Mouse (Mus musculus) ES-E14 (cell line): ENCODE measurements around the gene Epor.

Experiments
- CHD2 ChIP-seq: IDR thresholded peaks from 2 replicates; pipeline ENCODE4 v1.6.1; 2014; ENCODE audit warnings: mild to moderate bottlenecking, low read depth, low read length, inconsistent platforms
- HCFC1 ChIP-seq: IDR thresholded peaks from 2 replicates; pipeline ENCODE4 v1.6.1; 2012; ENCODE audit warnings: low read length, inconsistent platforms, borderline replicate concordance; ENCODE audit not compliant: insufficient read depth
- MAFK ChIP-seq: IDR thresholded peaks from 2 replicates; pipeline ENCODE4 v1.6.1; 2014; ENCODE audit warnings: mild to moderate bottlenecking, low read depth, low read length, inconsistent platforms; ENCODE audit not compliant: insufficient read depth
- ZC3H11A ChIP-seq: IDR thresholded peaks from 2 replicates; pipeline ENCODE4 v1.6.1; 2012; ENCODE audit warnings: low read depth, mild to moderate bottlenecking, inconsistent platforms, low read length, borderline replicate concordance
- ZNF384 ChIP-seq: IDR thresholded peaks from 2 replicates; pipeline ENCODE4 v1.6.1; 2012; ENCODE audit warnings: low read depth, low read length, inconsistent platforms

DNA sequence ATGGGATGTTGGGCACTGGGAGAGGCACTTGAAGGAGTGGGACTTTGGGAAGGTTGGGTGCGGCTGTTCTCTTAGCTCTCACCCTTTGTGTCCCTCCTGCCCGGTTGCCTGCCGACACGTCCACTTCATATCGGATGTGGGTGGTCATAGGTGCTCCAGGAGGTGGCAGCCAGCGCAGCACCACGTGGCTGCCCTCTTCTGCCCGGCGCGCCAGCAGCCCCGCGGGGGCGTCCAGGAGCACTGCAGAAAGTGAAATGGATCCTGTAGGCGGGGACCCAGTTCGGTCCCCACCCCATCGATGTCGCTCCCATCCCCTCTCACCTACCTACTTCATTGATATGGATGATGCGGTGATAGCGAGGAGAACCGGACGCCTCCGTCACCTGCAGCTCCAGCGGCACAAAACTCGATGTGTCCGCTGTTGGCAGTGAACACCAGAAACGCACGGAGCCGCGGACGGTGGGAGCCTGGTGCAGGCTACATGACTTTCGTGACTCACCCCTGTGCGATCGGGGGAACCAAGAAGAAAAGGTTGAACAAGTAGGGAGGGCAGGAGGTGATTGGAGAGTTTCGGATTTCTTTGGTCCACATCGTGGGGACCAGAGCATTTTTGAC, 1.8 kb downstream of the Epor start:
- no peak for TF ChIP-seq HCFC1
- no peak for TF ChIP-seq CHD2
- TF ChIP-seq MAFK: no peak
- TF ChIP-seq ZNF384: no peak
- TF ChIP-seq ZC3H11A: no peak
